Mouse (Mus musculus) heart, postnatal 36 days (tissue): ENCODE results near the gene Stra6l. TPM values are rescaled to one million over a fixed set of nuclear protein-coding genes. Genes with fewer than 3 reads are reported as not detected.

Experiments
- DNase-seq, 2 experiments: peaks; one replicate each; pipeline ENCODE4 v3.0.0; 2021 to 2022
- intact Hi-C: fragments of 180-260 bp; cut with DNase I; formaldehyde crosslinking; loops from one replicate; pipeline ENCODE4 v1.15.1; 2025
- total RNA-seq, 2 experiments: library from RNA; stranded (reverse); gene quantifications; 2 replicates each; pipeline ENCODE4 v1.2.3; 2021

The Stra6l gene
- total RNA-seq, 2 experiments from 2014 or later: not detected

- no peak for DNase-seq
- intact Hi-C loops: no loop called here
Measured at GRCm38 (mm10) chr4:45909924-45910323, 61.5 kb downstream of the Stra6l start.

GRCm38 (mm10) chr4:45911256-45911655 lies 62.8 kb downstream of the Stra6l start:
- intact Hi-C loops: no loop called here
- DNase-seq: no peak

GRCm38 (mm10) chr4:45911876-45912275 lies 63.4 kb downstream of the Stra6l start:
- DNase-seq: no peak
- intact Hi-C loops: no loop called here

GRCm38 (mm10) chr4:45917091-45917490 lies 68.6 kb downstream of the Stra6l start:
- no peak for DNase-seq
- intact Hi-C loops: no loop called here

GRCm38 (mm10) chr4:45921663-45922435 lies 73.4 kb downstream of the Stra6l start:
- intact Hi-C loops: no loop called here
- no peak for DNase-seq

- intact Hi-C loops: no loop called here
- DNase-seq: no peak
Measured at GRCm38 (mm10) chr4:45924011-45924410, 75.5 kb downstream of the Stra6l start.

- intact Hi-C loops: no loop called here
- no peak for DNase-seq
Measured at GRCm38 (mm10) chr4:45928561-45928960, 80.1 kb downstream of the Stra6l start.

Other genes with a start within 250 kb of the Stra6l start
- 10 to 100 TPM; 12.4 to 13.0 TPM for gene Aldh1b1, start 49.6 kb upstream of the Stra6l start, total RNA-seq
- gene Igfbpl1, start 21.7 kb upstream of the Stra6l start, total RNA-seq: under 1 TPM; 0.35 to 0.53 TPM
- gene Ccdc180, start 41.6 kb downstream of the Stra6l start, total RNA-seq: not detected
- 10 to 100 TPM; 11.4 to 12.7 TPM for gene Tdrd7, start 116.7 kb downstream of the Stra6l start, total RNA-seq
- 100 to 1,000 TPM; 272 to 278 TPM for gene Tmod1, start 190.3 kb downstream of the Stra6l start, total RNA-seq